Mouse (Mus musculus): Measurements from ENCODE around the gene Gm49395.
A peak's percentile ranks its signal among the peaks of the same experiment; 100 is the strongest.

The Gm49395 gene

GRCm38 (mm10) chr13:115050660-115051559 lies 50.8 kb downstream of the Gm49395 start:
- DNase-seq (ENCODE audit: low spot score), result no peak

- DNase-seq (ENCODE audit: low spot score), result no peak
Measured at GRCm38 (mm10) chr13:115042652-115043051, 59.1 kb downstream of the Gm49395 start.

GRCm38 (mm10) chr13:115037304-115037703 lies 64.4 kb downstream of the Gm49395 start:
- DNase-seq (ENCODE audit: low spot score), result no peak

- DNase-seq (ENCODE audit: low spot score), result no peak
Measured at GRCm38 (mm10) chr13:115035387-115035786, 66.3 kb downstream of the Gm49395 start.

GRCm38 (mm10) chr13:115033135-115033534 lies 68.6 kb downstream of the Gm49395 start:
- DNase-seq (ENCODE audit: low spot score), result no peak

GRCm38 (mm10) chr13:115031177-115032000 lies 70.3 kb downstream of the Gm49395 start:
- DNase-seq (ENCODE audit: low spot score), result no peak

- DNase-seq (ENCODE audit: low spot score), result no peak
Measured at GRCm38 (mm10) chr13:115025394-115025793, 76.3 kb downstream of the Gm49395 start.

GRCm38 (mm10) chr13:115022117-115022787 lies 79.5 kb downstream of the Gm49395 start:
- DNase-seq (ENCODE audit: low spot score), result no peak

- no peak for DNase-seq (ENCODE audit: low spot score)
Measured at GRCm38 (mm10) chr13:115021411-115021810, 80.3 kb downstream of the Gm49395 start.

GRCm38 (mm10) chr13:115020727-115021126 lies 81.0 kb downstream of the Gm49395 start:
- DNase-seq (ENCODE audit: low spot score), result no peak

GRCm38 (mm10) chr13:115017545-115017944 lies 84.2 kb downstream of the Gm49395 start:
- DNase-seq (ENCODE audit: low spot score), result no peak

GRCm38 (mm10) chr13:115011547-115011946 lies 90.2 kb downstream of the Gm49395 start:
- DNase-seq (ENCODE audit: low spot score), result no peak

- DNase-seq (ENCODE audit: low spot score), result no peak
Measured at GRCm38 (mm10) chr13:115006213-115006835, 95.4 kb downstream of the Gm49395 start.

- no peak for DNase-seq (ENCODE audit: low spot score)
Measured at GRCm38 (mm10) chr13:115005342-115005741, 96.4 kb downstream of the Gm49395 start.

GRCm38 (mm10) chr13:115003444-115004053 lies 98.2 kb downstream of the Gm49395 start:
- no peak for DNase-seq (ENCODE audit: low spot score)

GRCm38 (mm10) chr13:115002837-115003236 lies 98.9 kb downstream of the Gm49395 start:
- DNase-seq (ENCODE audit: low spot score), result no peak

- no peak for DNase-seq (ENCODE audit: low spot score)
Measured at GRCm38 (mm10) chr13:115002155-115002554, 99.6 kb downstream of the Gm49395 start.

GRCm38 (mm10) chr13:114999582-114999981 lies 102.1 kb downstream of the Gm49395 start:
- DNase-seq (ENCODE audit: low spot score), result no peak

GRCm38 (mm10) chr13:114998100-114998499 lies 103.6 kb downstream of the Gm49395 start:
- no peak for DNase-seq (ENCODE audit: low spot score)

- peak; percentile 8 for DNase-seq (ENCODE audit: low spot score)
Measured at GRCm38 (mm10) chr13:114992260-114993014, 109.3 kb downstream of the Gm49395 start.

GRCm38 (mm10) chr13:114987668-114988067 lies 114.1 kb downstream of the Gm49395 start:
- no peak for DNase-seq (ENCODE audit: low spot score)

All from layer of hippocampus, adult 11-12 months (tissue).